Mouse (Mus musculus) erythroblast, embryonic 14.5 days (primary cell): Measurements from ENCODE around the gene Atoh8. TPM values are rescaled to one million over a fixed set of nuclear protein-coding genes. Genes with fewer than 3 reads are reported as not detected.

ENCODE experiments used
- H3K27me3 ChIP-seq: 2 replicates; pipeline ENCODE4 v1.6.1; 2012; ENCODE audit warnings: inconsistent platforms; ENCODE audit not compliant: control insufficient read depth
- H3K36me3 ChIP-seq: 2 replicates; pipeline ENCODE4 v1.6.1; 2012; ENCODE audit warnings: mild to moderate bottlenecking, inconsistent platforms; ENCODE audit not compliant: control insufficient read depth
- H3K4me1 ChIP-seq: 2 replicates; pipeline ENCODE4 v1.6.1; 2012; ENCODE audit warnings: inconsistent platforms; ENCODE audit not compliant: control insufficient read depth
- H3K4me3 ChIP-seq: replicated peaks from 2 replicates; pipeline ENCODE3; 2012; ENCODE audit warnings: moderate library complexity, mild to moderate bottlenecking, inconsistent platforms
- H3K9me3 ChIP-seq: 2 replicates; pipeline ENCODE4 v1.6.1; 2012; ENCODE audit warnings: low read length, inconsistent platforms, mixed read lengths; ENCODE audit not compliant: control insufficient read depth
- GATA1 ChIP-seq: IDR thresholded peaks from 2 replicates; pipeline ENCODE4 v1.6.1; 2012; ENCODE audit warnings: low read length, inconsistent platforms, mixed read lengths
- TAL1 ChIP-seq: IDR thresholded peaks from 3 replicates; pipeline ENCODE4 v1.6.1; 2012; ENCODE audit warnings: low read length, inconsistent platforms, mixed read lengths
- polyA plus RNA-seq: library from polyadenylated mRNA; stranded (reverse); fragments of >175 nt; gene quantifications from 2 replicates; pipeline ENCODE4 v1.2.3, GENCODE M21; 2012

Atoh8 gene
- polyA plus RNA-seq, 1 experiment: not detected

DNA sequence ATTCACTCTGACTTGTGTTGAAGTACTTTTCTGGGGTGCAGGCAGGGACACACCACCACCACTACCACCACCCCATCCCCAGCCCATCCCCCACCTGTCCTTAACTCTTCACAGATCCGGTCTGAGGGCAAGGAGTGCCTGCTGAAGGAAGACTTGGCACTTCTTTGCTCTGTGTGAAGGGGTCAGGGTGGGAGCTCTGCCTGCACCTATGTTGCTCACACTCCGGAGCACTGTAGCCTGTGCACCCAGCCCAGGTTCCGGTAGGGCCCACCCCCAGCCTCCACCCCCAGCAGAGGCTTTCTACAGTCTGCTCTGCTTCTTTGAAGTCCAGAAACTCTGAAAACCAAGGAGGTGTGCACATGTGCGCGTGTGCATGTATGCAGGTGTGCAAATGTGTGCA is 44.8 kb downstream of the Atoh8 start:
- H3K4me1 ChIP-seq: no peaks in the 10 kb centered on the region
- no peaks in the 10 kb centered on the region; the same call in 1 of the 2 replicates for H3K9me3 ChIP-seq
- H3K36me3 ChIP-seq: no peaks in the 10 kb centered on the region
- no peak overlapping the region for H3K4me3 ChIP-seq
- TF ChIP-seq TAL1 (no peak), GATA1 (no peak)
- H3K27me3 ChIP-seq: peaks cover 51% of the 10 kb centered on the region

DNA sequence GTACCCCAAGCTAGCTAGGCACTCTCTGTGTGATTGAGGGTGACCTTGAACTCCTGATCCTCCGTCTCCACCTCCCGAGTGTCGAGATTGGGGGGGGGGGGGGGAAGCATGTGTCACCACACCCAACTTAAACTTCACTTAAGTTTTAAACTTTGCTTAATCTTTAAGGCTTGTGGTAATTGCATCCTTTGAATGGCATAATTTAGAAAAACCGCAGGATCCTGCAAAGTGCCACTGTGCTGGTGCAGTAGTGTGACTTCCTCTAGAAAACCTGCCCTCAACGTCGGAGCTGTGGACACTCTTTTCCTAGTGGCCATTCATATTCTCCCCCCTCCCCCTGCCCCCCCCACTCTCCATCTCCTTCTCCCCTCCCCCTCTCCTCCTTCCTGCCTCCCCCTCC is 45.3 kb downstream of the Atoh8 start:
- Histone ChIP-seq H3K36me3 (no peaks in the 10 kb centered on the region), H3K9me3 (no peaks in the 10 kb centered on the region; the same call in 1 of the 2 replicates), H3K4me3 (no peak overlapping the region), H3K27me3 (peaks cover 51% of the 10 kb centered on the region), H3K4me1 (no peaks in the 10 kb centered on the region)
- TF ChIP-seq GATA1: no peak

DNA sequence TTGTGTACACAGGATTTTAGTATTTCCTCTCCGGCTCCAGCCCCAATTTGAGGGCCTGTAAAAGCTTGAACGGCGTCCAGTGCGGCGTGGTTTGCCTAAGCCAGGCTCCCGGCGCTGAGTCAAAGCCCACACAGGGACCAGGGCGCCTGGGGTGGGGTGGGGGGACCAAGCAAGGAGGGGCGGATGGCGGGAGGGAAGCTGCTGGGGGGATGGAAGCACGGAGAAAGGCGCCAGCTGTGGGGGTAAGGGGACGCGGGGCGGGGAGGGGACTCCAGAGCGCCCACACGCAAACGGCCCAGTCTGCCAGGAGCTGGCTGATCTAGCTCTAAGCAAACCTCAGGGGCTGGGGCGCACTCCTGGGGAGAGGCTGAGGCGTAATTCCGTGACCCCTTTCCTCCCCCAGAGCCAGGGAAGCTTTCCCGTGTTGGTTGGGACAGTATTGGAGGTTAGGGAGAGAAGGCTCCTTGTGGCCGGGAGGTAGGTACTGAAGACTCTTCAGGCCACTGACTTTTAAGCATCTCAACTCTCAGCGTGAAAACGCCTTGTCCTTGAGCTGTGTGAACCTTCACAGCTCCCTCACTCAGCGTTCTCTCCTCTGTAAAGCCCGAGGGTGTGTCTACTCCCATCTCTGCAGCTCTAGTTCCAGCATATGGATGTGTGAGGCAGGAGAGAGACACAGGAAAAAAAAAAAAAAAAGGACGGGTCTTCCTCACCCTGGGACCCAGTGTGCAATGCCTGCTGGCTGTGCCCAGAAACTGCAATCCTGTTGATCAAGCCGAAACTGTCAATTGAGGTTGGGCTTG is 46.1 kb downstream of the Atoh8 start:
- no peaks in the 10 kb centered on the region for H3K36me3 ChIP-seq
- no peaks in the 10 kb centered on the region for H3K4me1 ChIP-seq
- H3K4me3 ChIP-seq: no peak overlapping the region
- H3K9me3 ChIP-seq: no peaks in the 10 kb centered on the region; the same call in 1 of the 2 replicates
- peaks cover 51% of the 10 kb centered on the region for H3K27me3 ChIP-seq
- TF ChIP-seq TAL1: no peak
- TF ChIP-seq GATA1: no peak

DNA sequence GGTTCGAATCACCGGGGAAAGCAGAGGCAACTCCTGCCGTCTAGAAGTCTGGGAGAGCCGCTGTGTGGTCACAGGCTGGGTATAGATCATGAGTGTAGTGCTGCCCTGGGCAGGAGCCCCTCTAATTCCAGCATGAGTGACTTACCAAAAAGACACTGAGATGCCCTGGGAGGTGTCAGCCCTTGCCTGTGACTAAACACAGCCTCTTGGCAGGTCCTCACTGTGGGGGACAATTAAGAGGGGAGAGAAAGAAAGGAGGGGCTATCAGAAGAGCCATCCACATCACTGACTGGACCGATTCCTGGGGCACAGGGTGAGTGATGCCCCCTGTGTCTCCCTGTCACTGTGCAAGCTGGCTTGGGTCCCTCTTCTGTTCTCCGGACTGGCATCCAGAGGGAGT is 48.6 kb downstream of the Atoh8 start:
- no peak overlapping the region for H3K4me3 ChIP-seq
- no peaks in the 10 kb centered on the region for H3K36me3 ChIP-seq
- no peaks in the 10 kb centered on the region for H3K9me3 ChIP-seq
- no peaks in the 10 kb centered on the region for H3K4me1 ChIP-seq
- no peak for TF ChIP-seq TAL1
- no peak for TF ChIP-seq GATA1
- peaks cover 48% of the 10 kb centered on the region for H3K27me3 ChIP-seq

DNA sequence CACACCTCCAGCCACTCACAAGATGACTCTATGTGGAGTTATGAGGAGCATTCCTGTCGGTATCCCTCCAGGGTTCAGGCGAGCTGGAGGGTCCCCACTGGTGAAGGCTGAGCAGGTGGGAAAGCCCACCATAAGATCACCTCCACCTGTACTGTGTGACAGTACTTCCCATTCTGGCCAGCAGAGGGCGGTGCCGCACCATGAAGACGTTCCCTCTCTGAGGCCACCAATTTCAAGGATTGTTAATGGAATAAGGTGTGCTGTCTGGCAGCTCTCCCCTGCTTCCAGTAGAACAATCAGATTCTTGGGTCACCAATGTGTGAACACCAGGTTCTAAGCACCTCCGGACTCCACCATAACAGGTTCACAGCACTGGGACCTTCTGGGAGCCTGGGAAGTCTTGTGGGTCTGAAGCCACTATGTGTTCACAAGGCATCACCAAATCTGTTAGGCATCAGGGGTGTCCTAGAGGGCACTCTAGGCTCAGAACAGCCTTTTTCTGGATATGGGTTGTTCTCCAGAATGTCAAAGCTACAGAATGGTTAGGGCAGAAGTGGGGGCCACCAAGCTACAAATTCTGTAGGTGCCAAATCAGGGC is 49.4 kb downstream of the Atoh8 start:
- TF ChIP-seq GATA1 (no peak), TAL1 (no peak)
- no peak overlapping the region for H3K4me3 ChIP-seq
- peaks cover 42% of the 10 kb centered on the region for H3K27me3 ChIP-seq
- no peaks in the 10 kb centered on the region for H3K4me1 ChIP-seq
- no peaks in the 10 kb centered on the region for H3K36me3 ChIP-seq
- no peaks in the 10 kb centered on the region for H3K9me3 ChIP-seq

DNA sequence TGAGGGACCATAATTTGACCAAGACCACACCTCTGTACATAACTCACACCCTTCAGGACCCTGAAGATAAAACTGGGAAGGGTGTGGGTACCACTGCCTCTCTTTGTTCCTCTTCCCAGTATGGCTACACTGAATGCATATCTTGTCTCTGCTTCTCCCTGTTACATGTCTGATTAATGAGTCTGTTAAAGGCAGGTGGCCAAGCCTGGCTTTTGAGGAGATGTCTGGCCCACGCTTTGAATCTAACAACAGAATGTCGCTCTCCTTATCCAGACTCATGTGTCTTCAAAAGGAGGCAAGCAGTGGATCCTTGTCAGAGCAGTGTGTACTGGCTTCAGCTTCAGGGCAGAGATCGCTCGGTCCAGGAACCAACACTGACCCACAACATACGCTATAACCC is 50.8 kb downstream of the Atoh8 start:
- H3K4me1 ChIP-seq: no peaks in the 10 kb centered on the region
- H3K36me3 ChIP-seq: no peaks in the 10 kb centered on the region
- TF ChIP-seq TAL1 (no peak), GATA1 (no peak)
- H3K27me3 ChIP-seq: peaks cover 29% of the 10 kb centered on the region
- no peaks in the 10 kb centered on the region for H3K9me3 ChIP-seq
- H3K4me3 ChIP-seq: no peak overlapping the region

DNA sequence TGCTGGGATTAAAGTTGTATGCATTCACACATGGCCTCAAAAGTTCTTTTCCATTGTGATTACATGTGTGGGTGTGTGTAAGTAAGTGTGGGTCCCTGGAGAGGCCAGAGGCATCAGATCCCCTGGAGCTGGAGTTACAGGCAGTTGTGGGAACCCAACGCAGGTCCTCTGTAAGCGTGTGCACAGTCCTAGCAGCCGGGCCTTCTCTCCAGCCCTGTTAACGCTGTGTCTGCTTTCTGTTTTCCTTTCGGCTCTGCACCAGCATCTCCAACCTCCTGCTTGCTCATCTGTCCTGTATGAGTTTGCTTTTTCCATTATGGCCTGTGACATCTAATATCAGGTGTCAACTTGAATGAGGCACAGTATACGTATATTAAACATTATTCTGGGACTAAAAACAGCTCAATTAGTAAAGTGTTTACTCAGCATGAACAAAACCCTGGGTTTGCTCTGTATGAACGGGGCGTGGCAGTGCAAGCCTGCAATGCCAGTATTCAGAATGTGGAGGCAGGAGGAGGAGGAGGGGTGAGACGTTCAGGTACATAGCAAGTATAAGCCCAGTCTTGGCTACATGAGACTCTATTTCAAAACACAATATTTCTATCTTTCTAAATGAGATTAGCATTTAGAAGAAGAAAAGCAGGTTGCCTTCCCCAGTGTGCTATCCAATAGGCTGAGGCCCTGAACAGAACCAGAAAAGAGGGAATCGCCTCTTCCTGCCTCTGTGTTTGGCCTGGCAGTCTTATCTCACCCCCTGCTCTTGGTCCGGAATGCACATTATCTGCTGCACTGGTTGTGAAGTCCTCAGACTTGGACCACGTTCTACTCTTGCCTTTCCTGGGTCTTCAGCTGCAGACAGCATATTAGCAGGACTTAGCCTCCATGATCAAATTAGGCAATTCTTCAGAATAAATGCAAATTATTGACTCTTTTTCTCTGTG is 55.5 kb downstream of the Atoh8 start:
- Histone ChIP-seq H3K9me3 (no peaks in the 10 kb centered on the region), H3K4me3 (no peak overlapping the region), H3K4me1 (no peaks in the 10 kb centered on the region), H3K27me3 (peaks cover 2% of the 10 kb centered on the region; the same call in 1 of the 2 replicates), H3K36me3 (no peaks in the 10 kb centered on the region)
- TF ChIP-seq GATA1: no peak
- TF ChIP-seq TAL1: no peak

DNA sequence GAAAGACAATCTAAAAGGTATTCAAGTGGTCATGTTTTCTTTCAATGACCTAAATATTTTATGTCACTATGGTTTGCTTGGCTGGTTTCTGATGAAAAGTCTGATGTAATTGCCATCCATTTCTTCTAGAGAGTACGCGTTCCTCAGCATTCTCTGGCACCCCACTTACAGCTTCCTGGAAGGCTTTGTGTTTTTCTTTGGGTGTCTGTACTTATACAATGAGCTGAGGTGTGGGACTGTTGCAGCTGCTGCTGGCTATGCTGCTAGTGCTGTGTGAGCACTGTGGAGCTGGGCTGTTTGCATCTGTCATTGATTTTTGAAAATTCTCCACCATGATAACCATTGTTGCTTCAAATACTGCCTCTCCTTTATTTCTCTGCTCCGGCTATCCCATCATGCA is 56.4 kb downstream of the Atoh8 start:
- no peak for TF ChIP-seq TAL1
- no peak for TF ChIP-seq GATA1
- Histone ChIP-seq H3K36me3 (no peaks in the 10 kb centered on the region), H3K4me1 (no peaks in the 10 kb centered on the region), H3K27me3 (peaks cover 2% of the 10 kb centered on the region; the same call in 1 of the 2 replicates), H3K4me3 (no peak overlapping the region), H3K9me3 (no peaks in the 10 kb centered on the region)

DNA sequence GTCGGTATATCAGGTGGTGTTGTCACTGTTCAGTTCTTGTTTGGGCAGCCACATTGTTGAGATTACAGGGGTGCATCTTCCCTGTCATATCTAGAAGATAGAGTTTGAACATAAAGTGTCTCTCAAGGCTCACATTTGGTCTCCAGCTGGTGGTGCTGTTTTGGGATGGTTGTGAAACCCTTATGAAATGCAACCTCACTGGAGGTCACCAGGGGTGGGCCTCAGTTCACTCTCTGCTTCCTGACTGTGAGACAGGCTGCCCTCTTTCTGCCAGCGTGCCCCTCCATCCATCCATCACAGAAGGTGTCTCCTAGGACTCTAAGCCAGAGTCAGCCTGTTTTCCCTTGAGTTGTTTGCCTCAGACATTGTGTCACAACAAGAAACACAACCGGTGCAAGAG is 58.0 kb downstream of the Atoh8 start:
- H3K27me3 ChIP-seq: peaks cover 2% of the 10 kb centered on the region; the same call in 1 of the 2 replicates
- H3K4me3 ChIP-seq: no peak overlapping the region
- TF ChIP-seq TAL1 (no peak), GATA1 (no peak)
- H3K4me1 ChIP-seq: no peaks in the 10 kb centered on the region; the same call in 1 of the 2 replicates
- H3K36me3 ChIP-seq: no peaks in the 10 kb centered on the region
- no peaks in the 10 kb centered on the region for H3K9me3 ChIP-seq
